Mouse (Mus musculus) thymus, adult 2 months (tissue): ENCODE results near the gene Trh. TPM values are rescaled to one million over a fixed set of nuclear protein-coding genes. Genes with fewer than 3 reads are reported as not detected.

Experiments used
- DNase-seq: peaks from one replicate; pipeline ENCODE4 v3.0.0; 2021
- H3K27ac ChIP-seq: fragments of 200-500 bp; 2 replicates; pipeline ENCODE4 v1.5.1; 2012; ENCODE audit warnings: low read length, control low read depth; ENCODE audit not compliant: control insufficient read depth, insufficient read depth
- H3K27me3 ChIP-seq: fragments of 200-500 bp; 2 replicates; pipeline ENCODE4 v1.6.1; 2012; ENCODE audit warnings: mild to moderate bottlenecking, low read length, moderate library complexity, mixed read lengths; ENCODE audit not compliant: control insufficient read depth, insufficient read depth
- H3K36me3 ChIP-seq: fragments of 200-500 bp; 2 replicates; pipeline ENCODE4 v1.6.1; 2012; ENCODE audit warnings: mild to moderate bottlenecking, low read length, moderate library complexity; ENCODE audit not compliant: control insufficient read depth, insufficient read depth
- H3K4me1 ChIP-seq: fragments of 200-500 bp; replicated peaks from 2 replicates; pipeline ENCODE4 v1.6.1; 2012; ENCODE audit warnings: low read length; ENCODE audit not compliant: control insufficient read depth, insufficient read depth
- H3K4me3 ChIP-seq: fragments of 200-500 bp; 2 replicates; pipeline ENCODE4 v1.5.1; 2012; ENCODE audit warnings: mild to moderate bottlenecking, low read length, control low read depth, moderate library complexity; ENCODE audit not compliant: control insufficient read depth, insufficient read depth
- CTCF ChIP-seq: fragments of 200-500 bp; IDR thresholded peaks from 2 replicates; pipeline ENCODE4 v1.5.1; 2012; ENCODE audit warnings: mild to moderate bottlenecking, control low read depth, low read length, moderate library complexity, borderline replicate concordance; ENCODE audit not compliant: control insufficient read depth, poor library complexity, insufficient read depth; ENCODE audit errors: extremely low read depth
- POLR2A ChIP-seq: fragments of 200-500 bp; IDR thresholded peaks from 2 replicates; pipeline ENCODE4 v1.6.1; 2012; ENCODE audit warnings: mild to moderate bottlenecking, low read length, control low read depth, moderate library complexity; ENCODE audit not compliant: control insufficient read depth, poor library complexity, insufficient read depth; ENCODE audit errors: extremely low read depth
- WGBS: fragments of 180-500 bp; shearing (Covaris S2); methylation state at CpG from one replicate; pipeline ENCODE4 v1.1.7; 2018; 5-methylcytosine and 5-hydroxymethylcytosine counted together
- polyA plus RNA-seq: library from polyadenylated mRNA; depleted of rRNA; stranded (reverse); fragments of >200 nt; gene quantifications from 2 replicates; pipeline ENCODE4 v1.2.3, GENCODE M21; 2012; rRNA removed

The Trh gene
- polyA plus RNA-seq, 1 experiment, result 0.20 TPM

- Histone ChIP-seq H3K27me3 (no peaks in the 10 kb centered on the region), H3K36me3 (no peaks in the 10 kb centered on the region), H3K4me1 (peaks cover 4% of the 10 kb centered on the region), H3K4me3 (peak overlapping the region; percentile 91), H3K27ac (no peak overlapping the region; the same call in 1 of the 2 replicates)
- WGBS, result 1% methylated on average over 48 of the region's 48 CpGs
- no peak for TF ChIP-seq CTCF
- no peak for TF ChIP-seq POLR2A
- no peak for DNase-seq
Measured at GRCm38 (mm10) chr6:92214055-92214772, 30.2 kb downstream of the Trh start.

- DNase-seq, result no peak
- no peak overlapping the region for H3K4me3 ChIP-seq
- H3K36me3 ChIP-seq, result peaks cover 44% of the 10 kb centered on the region
- no peaks in the 10 kb centered on the region for H3K4me1 ChIP-seq
- 89% methylated on average over 8 of the region's 8 CpGs for WGBS
- no peak overlapping the region for H3K27ac ChIP-seq
- no peaks in the 10 kb centered on the region for H3K27me3 ChIP-seq
- no peak for TF ChIP-seq CTCF
Measured at GRCm38 (mm10) chr6:92199414-92199813, 45.0 kb downstream of the Trh start.

Other genes with a start within 250 kb of the Trh start
- gene Nr2c2, start 153.3 kb downstream of the Trh start, polyA plus RNA-seq, result 52.6 and 54.6 TPM in 2 replicates
- 16.6 and 16.9 TPM in 2 replicates for gene Mrps25, start 60.6 kb downstream of the Trh start, polyA plus RNA-seq
- 9.9 and 10.2 TPM in 2 replicates for gene Rbsn, start 29.7 kb downstream of the Trh start, polyA plus RNA-seq